Mouse (Mus musculus) thymus, postnatal 14 days (tissue): ENCODE results near the gene Efhc1.
A peak's percentile ranks its signal among the peaks of the same experiment; 100 is the strongest.

ENCODE experiments used
- DNase-seq: peaks from one replicate; pipeline ENCODE4 v3.0.0; 2021

The Efhc1 gene

DNA sequence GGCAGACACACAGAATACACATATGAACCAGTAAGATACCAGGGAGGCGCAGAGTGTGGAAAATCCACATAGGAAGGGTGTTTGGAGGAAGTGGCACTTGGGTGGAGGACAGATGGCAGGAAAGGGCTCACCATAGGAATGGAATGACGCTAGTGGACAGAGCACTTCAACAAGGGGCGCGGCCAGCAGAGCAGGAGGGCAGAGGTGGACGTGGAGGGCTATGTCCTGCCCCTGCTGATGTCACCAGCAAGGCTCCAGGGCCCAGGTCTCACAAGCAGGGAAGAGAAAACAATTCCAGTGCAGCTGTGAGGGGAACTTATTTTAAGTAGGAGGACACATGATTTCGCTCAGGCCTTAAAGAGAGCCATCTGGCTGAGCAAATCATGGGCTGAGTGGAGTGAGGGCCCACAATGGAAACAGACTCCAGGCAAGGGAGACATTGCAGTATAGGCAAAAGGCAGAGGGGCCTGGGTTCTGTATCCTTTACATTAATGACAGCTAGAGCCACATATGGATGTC is 58.9 kb downstream of the Efhc1 start:
- peak; percentile 1 for DNase-seq

DNA sequence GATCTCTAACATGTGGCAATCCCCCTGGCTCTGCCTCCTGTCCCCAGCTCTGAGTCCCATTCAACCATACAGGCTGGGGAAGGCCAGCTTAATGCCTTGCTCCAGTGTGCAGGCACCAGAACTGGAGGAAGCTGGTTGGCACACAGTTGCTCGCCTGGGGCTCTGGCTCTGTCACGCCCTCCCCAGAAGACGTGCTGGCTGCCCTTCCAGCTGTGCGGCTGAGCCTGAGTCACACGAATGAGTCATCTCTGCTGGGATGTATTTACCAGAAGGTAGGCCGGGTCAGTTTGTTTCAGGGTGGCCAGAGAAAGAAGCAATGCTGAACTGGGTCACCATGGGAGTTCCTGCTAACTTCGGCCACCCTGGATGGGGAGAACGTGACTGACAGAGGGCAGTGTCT is 63.0 kb downstream of the Efhc1 start:
- no peak for DNase-seq

DNA sequence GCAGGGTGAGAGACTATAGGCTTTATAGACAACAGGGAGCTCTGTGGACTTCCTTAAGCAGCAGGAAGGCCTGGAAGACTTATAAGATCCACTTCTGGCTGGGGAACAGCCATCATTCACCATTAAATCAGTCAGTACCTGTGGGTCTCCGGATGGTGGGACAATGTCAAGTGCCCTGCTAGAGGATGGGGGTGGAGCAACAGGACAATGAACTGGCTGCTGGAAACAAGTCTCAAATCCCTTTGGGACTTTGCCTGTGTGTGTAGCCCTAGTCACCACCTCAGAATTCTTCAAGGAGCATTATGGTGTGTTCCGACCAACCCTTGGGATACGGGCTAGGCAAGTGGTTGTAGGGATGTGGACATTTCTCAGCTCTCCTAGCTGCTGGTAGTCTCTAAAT is 71.7 kb downstream of the Efhc1 start:
- DNase-seq = no peak

DNA sequence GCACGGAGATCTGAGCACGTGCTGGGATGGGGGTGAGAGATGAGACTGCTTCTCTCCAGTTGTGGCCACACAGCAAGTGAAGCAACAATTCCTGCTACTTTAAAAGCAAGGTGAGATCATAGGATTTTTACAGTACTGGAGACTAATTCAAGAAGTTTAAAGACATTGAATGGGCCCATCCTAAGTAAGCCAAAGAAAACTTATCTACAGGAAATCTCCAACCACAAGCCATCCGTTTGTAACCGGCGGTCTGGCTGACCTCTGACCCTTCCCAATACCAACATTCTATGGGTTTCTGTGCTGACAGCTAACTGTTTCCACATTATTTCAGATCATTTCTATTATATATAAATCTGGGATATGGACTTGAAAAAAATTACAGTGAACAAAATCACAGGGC is 73.8 kb downstream of the Efhc1 start:
- DNase-seq = no peak

DNA sequence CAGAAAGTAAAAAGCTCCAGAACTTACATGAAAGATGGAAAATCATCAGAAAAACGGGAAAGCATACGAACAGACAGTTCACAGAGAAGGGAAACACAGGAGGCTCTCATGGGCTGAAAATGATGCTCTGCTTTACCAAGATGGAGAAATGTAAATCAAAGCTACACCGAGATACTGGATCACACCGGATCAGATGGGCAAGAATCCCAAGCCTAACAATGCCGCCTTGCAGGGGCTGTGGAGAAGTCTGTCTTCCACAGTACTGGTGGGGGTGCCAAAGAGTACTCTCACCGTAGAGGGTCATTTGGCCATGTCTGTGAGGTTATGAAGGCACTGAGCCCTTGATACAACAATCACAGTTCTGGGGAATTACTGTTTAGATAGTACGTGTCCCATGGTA is 75.1 kb downstream of the Efhc1 start:
- no peak for DNase-seq

DNA sequence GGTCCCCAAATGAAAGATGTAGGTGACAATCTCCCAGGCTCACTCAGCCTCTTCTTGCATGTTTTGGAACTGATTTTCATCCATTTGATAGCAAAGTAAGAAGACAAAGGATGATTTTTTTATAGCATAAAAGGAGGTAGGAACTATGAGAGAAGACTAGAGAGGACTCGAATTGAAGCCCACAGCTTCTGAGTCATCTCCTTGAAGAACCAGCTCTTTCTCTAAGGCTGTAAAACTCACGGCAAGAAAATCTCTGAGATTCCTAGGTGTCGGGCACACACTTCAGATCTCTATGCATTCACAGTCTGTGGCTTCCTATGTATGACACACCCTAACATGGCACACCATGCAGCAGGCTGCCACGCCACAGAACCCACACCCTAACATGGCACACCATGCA is 77.6 kb downstream of the Efhc1 start:
- no peak for DNase-seq

DNA sequence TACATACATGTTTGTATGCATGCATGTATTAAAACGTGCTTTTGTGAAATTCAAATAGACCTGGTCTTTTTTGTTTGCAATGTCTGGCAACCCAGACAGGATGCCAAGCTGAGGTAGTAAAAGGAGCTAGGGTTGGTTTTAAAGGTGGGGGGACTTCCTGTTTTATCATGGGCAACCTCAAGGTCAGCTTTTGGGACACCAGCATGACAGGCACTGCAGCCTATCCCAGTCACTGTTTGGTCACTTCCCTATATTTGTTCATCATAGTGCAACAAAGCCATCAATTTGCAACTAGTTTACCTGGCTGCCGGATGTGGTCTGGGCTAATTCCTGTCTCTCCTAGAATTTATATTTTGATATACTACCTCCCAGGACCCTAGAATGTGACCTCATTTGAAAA is 80.2 kb downstream of the Efhc1 start:
- no peak for DNase-seq

DNA sequence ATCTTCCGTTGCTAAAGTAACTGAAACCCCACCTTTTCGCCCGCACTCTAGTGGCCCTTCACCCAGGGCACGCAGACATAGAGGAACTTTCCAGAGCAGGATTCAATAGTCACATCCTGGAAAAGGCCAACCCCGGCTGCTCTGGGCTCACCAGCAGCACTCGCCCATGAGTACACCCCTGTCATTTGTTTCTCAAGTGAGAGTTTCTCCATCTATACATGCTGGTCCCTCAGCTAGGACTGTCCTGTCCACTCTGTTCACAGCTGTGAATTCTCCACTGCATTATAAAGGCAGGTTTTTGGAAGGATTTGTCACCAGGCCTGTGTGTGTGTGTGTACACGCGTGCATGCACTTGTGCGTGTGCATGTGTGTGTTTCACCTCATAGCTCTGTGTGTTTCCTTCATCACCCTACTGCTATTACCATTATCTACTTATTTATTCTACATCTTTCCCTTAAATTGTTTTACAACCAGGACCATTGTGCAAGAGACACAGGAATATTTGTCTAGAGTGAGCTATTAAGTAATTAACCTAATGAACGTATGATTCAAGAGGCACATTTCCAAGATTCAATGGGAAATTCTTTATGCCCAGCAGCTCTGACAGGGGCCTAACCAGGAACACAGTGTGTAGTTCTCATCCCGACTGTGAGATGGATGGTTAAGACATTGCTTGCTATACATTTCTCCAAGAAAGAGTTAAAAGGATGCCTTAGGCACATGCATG is 81.8 kb downstream of the Efhc1 start:
- no peak for DNase-seq

DNA sequence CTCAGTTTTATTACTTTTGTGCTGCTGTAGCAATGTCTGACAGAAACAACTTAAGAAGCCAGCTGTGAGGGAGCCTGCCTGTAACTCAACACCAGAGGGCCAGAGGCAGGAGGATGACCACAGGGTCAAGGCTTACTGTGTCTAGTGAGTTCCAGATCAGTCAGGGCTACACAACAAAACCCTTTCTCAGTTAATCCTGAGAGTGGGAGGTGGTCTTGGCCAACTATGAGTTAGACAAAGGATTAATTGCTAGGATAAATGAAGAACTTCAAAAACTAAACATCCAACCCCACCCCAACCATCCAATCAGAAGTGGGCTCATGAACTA is 82.3 kb downstream of the Efhc1 start:
- DNase-seq = no peak

DNA sequence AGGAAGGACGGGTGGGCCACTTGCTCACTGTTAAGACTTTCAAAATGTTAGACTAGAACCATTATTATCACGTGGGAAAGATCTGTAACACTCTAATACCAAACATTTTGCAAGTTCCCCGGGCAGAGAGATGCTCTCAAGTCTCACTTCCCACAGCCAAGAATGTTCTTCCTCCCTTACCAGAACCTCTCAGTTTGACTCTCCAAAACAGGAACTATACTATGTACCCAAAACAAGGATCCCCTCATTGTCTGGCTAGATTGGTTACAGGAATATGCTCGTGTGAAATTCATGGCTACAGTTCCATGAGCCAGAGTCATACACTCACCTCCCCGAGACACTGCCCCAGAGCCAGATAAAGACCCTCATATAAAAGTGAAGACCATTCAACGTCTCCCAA is 84.5 kb downstream of the Efhc1 start:
- no peak for DNase-seq

DNA sequence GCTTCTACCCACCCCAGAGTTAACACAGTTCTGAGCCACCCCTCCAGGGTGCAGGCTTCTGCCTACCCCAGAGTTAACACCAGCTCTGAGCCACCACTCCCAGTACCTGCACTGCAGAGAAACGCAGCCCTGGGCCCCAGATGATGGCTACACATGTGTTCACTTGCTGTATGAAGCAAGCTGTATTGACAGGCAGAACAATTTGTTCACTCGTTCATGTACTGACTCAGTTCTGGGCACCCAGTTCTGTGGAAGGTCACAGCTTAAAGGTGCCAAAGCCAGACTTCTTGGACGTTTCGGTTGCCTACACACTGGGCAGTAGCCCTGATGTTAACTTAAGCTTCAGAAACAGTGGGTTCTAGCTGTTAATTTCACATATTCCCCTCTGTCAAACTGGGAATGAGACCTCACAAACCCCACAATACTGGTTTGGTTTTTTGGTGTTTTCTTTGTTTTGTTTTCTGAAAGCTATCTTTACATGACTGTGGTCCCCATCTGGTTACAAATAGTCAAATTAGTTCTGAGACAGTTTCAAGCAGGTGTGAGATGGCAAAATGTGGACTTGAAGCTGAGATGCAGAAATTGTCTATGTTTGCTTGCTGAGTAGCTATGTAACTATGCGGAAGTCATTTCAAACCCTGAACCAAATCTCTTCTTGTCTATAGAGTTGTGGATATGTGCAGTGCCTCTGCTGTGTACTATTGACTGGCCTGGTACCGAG is 86.6 kb downstream of the Efhc1 start:
- no peak for DNase-seq

DNA sequence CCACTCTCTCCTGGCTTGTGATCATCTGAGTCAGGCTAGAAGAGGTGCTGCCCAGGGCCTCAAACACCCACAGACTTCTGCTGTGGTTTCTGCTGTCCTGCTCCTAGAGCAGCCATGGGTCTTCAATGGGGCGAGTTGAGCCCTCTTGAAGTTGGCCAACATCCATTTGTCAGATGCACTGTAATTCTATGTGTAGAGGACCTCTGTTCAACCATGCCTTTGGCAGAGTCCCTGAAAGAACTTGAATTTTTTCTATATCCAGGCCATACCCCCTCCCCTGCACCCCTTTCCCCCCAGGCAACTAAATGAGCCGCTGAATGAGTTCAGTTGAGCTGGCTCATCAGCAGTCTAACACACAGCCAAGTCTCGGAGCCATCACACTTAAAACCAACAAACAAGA is 88.1 kb downstream of the Efhc1 start:
- no peak for DNase-seq

DNA sequence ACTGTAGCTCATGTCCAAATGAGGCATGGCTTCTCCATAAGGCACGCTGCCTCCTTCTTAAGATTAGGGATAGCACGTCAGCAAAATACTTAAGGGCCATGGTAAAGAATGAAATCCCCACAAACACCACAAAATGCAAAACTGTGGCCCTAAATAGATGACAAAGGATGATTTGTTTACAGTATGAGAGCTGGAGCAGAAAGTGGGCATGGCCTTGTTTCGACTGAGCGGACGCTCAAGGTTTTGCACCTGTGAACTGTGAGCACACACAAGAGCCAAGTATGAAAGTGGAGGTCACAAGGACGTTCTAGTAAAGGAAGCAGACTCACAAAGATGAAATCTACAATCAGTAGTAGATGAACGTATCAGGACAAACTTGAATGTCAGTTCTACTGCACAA is 88.7 kb downstream of the Efhc1 start:
- DNase-seq = no peak
